In the genomic region with DNA sequence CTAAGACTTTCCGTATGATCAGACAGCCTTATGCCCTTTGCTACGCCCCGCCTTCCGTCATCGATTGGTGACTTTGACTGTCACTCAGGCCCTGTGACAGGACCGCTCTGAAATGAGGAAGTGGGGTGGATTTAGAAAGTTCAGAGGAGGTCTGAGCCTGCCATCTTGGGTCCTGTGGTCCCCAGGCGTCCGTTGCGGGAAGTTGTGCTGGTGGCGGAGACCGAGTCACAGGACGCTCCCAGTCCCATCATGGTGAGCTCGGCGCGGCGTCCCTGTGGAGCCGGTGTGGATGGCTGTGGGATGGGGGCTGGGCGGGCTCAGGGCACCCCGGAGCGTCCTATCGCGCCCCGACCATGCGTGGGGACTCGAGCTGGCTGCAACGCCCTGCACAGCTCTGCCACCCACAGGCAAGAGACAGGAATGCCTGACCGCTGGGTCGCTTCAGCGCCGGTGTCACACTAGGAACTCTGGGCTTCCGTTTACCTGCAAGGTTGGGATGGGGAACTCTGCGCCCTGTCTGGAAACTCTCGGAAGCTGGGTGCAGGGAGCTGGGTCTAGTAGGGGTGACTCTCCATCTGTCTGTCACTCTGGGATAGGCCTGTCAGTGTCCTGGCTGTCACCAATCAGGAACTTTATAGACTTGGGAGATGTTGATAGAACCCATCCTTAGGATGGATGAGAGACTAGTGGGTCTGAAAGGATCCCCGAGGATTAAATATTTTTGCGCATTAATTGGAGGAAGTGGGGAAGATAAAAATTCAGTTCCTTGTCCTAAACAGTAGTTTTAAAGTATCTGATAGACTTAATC, we compare ENCODE assay signal across 8 mouse cellular contexts. TPM values are rescaled to one million over a fixed set of nuclear protein-coding genes. Genes with fewer than 3 reads are reported as not detected.
A peak's percentile ranks its signal among the peaks of the same experiment; 100 is the strongest.
DNase-seq lines count a peak whose midpoint lies in the region; ATAC-seq and TF ChIP-seq lines count a peak whose summit lies in the region.

A gene (plus strand): TSS at position 134 of the 808 bp plus-strand sequence.

- no peaks in the 10 kb centered on the region for H3K4me1 ChIP-seq in hindbrain, embryonic 10.5 days (replicated peaks)
- H3K4me1 ChIP-seq in lung, postnatal 0 days (ENCODE audit: insufficient read depth, low read depth, low read length): no peaks in the 10 kb centered on the region

- H3K9me3 ChIP-seq in hindbrain, embryonic 10.5 days: no peaks in the 10 kb centered on the region
- no peaks in the 10 kb centered on the region for H3K9me3 ChIP-seq in lung, postnatal 0 days (ENCODE audit: low read length)

- peaks cover 5% of the 10 kb centered on the region; the same call in 1 of the 2 replicates for H3K36me3 ChIP-seq in hindbrain, embryonic 10.5 days
- H3K36me3 ChIP-seq in lung, postnatal 0 days (ENCODE audit: insufficient read depth, low read length): no peaks in the 10 kb centered on the region

- H3K4me2 ChIP-seq in lung, postnatal 0 days (replicated peaks; ENCODE audit: low read depth, low read length): peak within 1 kb of the TSS; percentile 67

- H3K27ac ChIP-seq in hindbrain, embryonic 10.5 days: peak within 1 kb of the TSS; percentile 97
- H3K27ac ChIP-seq in lung, postnatal 0 days (ENCODE audit: low read length): peak within 1 kb of the TSS; percentile 96

- peak; percentile 94 for DNase-seq in MN1 (ENCODE audit: low spot score)
- DNase-seq in cerebellum, adult 9-10 months: peak; percentile 99
- DNase-seq in hindbrain, embryonic 10.5 days (ENCODE audit: low spot score): peak; percentile 97
- peak; percentile 99 for DNase-seq in layer of hippocampus, adult 9-11 months
- peak; percentile 98 for DNase-seq in lung, postnatal 0 days (ENCODE audit: low spot score)
- DNase-seq in ovary, postnatal 14 days (ENCODE audit: low spot score): peak; percentile 100
- DNase-seq in thymus, postnatal 14 days: peak; percentile 99

- 2% methylated on average over 35 of the region's 35 CpGs for WGBS in hindbrain, embryonic 10.5 days
- under 1% methylated on average over 34 of the region's 35 CpGs for WGBS in lung, postnatal 0 days

- peak within 1 kb of the TSS; percentile 70 for H3K9ac ChIP-seq in lung, postnatal 0 days (replicated peaks; ENCODE audit: low read depth)

- H3K27me3 ChIP-seq in hindbrain, embryonic 10.5 days (ENCODE audit: insufficient read depth, poor library complexity, severe bottlenecking): no peaks in the 10 kb centered on the region
- H3K27me3 ChIP-seq in lung, postnatal 0 days (replicated peaks; ENCODE audit: insufficient read depth, low read length): no peaks in the 10 kb centered on the region

- peak within 1 kb of the TSS; percentile 83 for H3K4me3 ChIP-seq in hindbrain, embryonic 10.5 days
- peak within 1 kb of the TSS; percentile 77 for H3K4me3 ChIP-seq in lung, postnatal 0 days (ENCODE audit: low read depth, low read length)

- ATAC-seq in frontal cortex, adult (ENCODE audit: low TSS enrichment): peak; percentile 99
- ATAC-seq in lung, postnatal 0 days: peak; percentile 98

- peak; percentile 91 for TF ChIP-seq CTCF in lung, postnatal 0 days (IDR thresholded peaks at IDR 0.05)

- no peak for TF ChIP-seq EP300 in lung, postnatal 0 days (IDR thresholded peaks at IDR 0.05)

RNA-seq across cellular contexts. Expression of the gene that starts here (rescaled TPM):
- 9.0 and 10.5 TPM in 2 replicates for polyA plus RNA-seq in hindbrain, embryonic 10.5 days (2016; fragmentation: Nextera tagmentation; extraction: Ambion mirVana)
- 17.8 and 20.0 TPM in 2 replicates for polyA plus RNA-seq in lung, postnatal 0 days (2015; fragmentation: Nextera tagmentation; extraction: Ambion mirVana)

Comparison
In these comparisons a context has a peak if more than half of its experiments do, and no peak if none do; other contexts are left out.
1. Peak in every context shown above with its lines: DNase-seq, ATAC-seq, H3K4me3 ChIP-seq and H3K27ac ChIP-seq.